Mouse (Mus musculus): ENCODE results near the gene Hells.

Gene Hells

GRCm38 (mm10) chr19:38976269-38976668, 45.6 kb downstream of the Hells start:
- TF ChIP-seq GATA4 (IDR thresholded peaks at IDR 0.05; ENCODE audit: insufficient replicate concordance, low read length), result no peak

GRCm38 (mm10) chr19:38981966-38982365, 51.3 kb downstream of the Hells start:
- no peak for TF ChIP-seq GATA4 (IDR thresholded peaks at IDR 0.05; ENCODE audit: insufficient replicate concordance, low read length)

GRCm38 (mm10) chr19:38998248-38998647, 67.5 kb downstream of the Hells start:
- no peak for TF ChIP-seq GATA4 (IDR thresholded peaks at IDR 0.05; ENCODE audit: insufficient replicate concordance, low read length)

- TF ChIP-seq GATA4 (IDR thresholded peaks at IDR 0.05; ENCODE audit: insufficient replicate concordance, low read length), result no peak
Measured at GRCm38 (mm10) chr19:38998676-38999075, 68.0 kb downstream of the Hells start.

- no peak for TF ChIP-seq GATA4 (IDR thresholded peaks at IDR 0.05; ENCODE audit: insufficient replicate concordance, low read length)
Measured at GRCm38 (mm10) chr19:39005132-39005531, 74.4 kb downstream of the Hells start.

- TF ChIP-seq GATA4 (IDR thresholded peaks at IDR 0.05; ENCODE audit: insufficient replicate concordance, low read length), result no peak
Measured at GRCm38 (mm10) chr19:39006715-39007114, 76.0 kb downstream of the Hells start, which contains the start of gene Cyp2c55. Cyp2c55 (plus strand) TSS chr19:39007019.

All from liver, adult (tissue).